Mouse (Mus musculus) retina, adult 2 months (tissue): Measurements from ENCODE around the gene Slc3a2.
A peak's percentile ranks its signal among the peaks of the same experiment; 100 is the strongest.
"Not testable (repeated sequence)": the region's sequence is repeated elsewhere in the genome, so short reads cannot be mapped to it uniquely, and the experiment has no call there.

Source experiments
- DNase-seq: peaks from one replicate; pipeline ENCODE4 v3.0.0-alpha.2; 2012; ENCODE audit warnings: low read depth, low spot score

The Slc3a2 gene

GRCm38 (mm10) chr19:8727495-8728114 lies 4.4 kb upstream of the Slc3a2 start:
- DNase-seq, result no peak

GRCm38 (mm10) chr19:8726609-8727390 lies 3.6 kb upstream of the Slc3a2 start:
- no peak for DNase-seq

- DNase-seq, result no peak
Observed at GRCm38 (mm10) chr19:8725081-8725613, 2.0 kb upstream of the Slc3a2 start.

- no peak for DNase-seq
Observed at GRCm38 (mm10) chr19:8724392-8724791, 1.2 kb upstream of the Slc3a2 start.

GRCm38 (mm10) chr19:8723574-8724346 lies 591 bp upstream of the Slc3a2 start:
- no peak for DNase-seq

- DNase-seq, result no peak
Observed at GRCm38 (mm10) chr19:8722559-8722906, 636 bp downstream of the Slc3a2 start.

- no peak for DNase-seq
Observed at GRCm38 (mm10) chr19:8722021-8722420, 1.1 kb downstream of the Slc3a2 start.

GRCm38 (mm10) chr19:8721378-8721777 lies 1.8 kb downstream of the Slc3a2 start:
- DNase-seq, result no peak

- not testable (repeated sequence) for DNase-seq
Observed at GRCm38 (mm10) chr19:8719037-8719436, 4.1 kb downstream of the Slc3a2 start.

- peak; percentile 39 for DNase-seq
Observed at GRCm38 (mm10) chr19:8718357-8718756, 4.8 kb downstream of the Slc3a2 start.

- DNase-seq, result no peak
Observed at GRCm38 (mm10) chr19:8716767-8717475, 6.2 kb downstream of the Slc3a2 start.

GRCm38 (mm10) chr19:8715868-8716766 lies 7.1 kb downstream of the Slc3a2 start:
- no peak for DNase-seq

- DNase-seq, result no peak
Observed at GRCm38 (mm10) chr19:8714653-8715481, 8.3 kb downstream of the Slc3a2 start.

GRCm38 (mm10) chr19:8713997-8714652 lies 9.0 kb downstream of the Slc3a2 start:
- DNase-seq, result no peak

- DNase-seq, result peak; percentile 73
Observed at GRCm38 (mm10) chr19:8713306-8713996, 9.7 kb downstream of the Slc3a2 start.

- DNase-seq, result no peak
Observed at GRCm38 (mm10) chr19:8712870-8713305, 10.3 kb downstream of the Slc3a2 start.

GRCm38 (mm10) chr19:8711949-8712869 lies 11.0 kb downstream of the Slc3a2 start:
- no peak for DNase-seq
